Mouse (Mus musculus): Measurements from ENCODE around the gene 1500011B03Rik. TPM values are rescaled to one million over a fixed set of nuclear protein-coding genes. Genes with fewer than 3 reads are reported as not detected.

The 1500011B03Rik gene
- total RNA-seq, 2 experiments from 2014 or later, result 160 to 161 TPM

Small RNA genes lying within 50 kb of the gene (microRNA-seq; reads per million reads assigned to microRNA genes)
- gene Mir6240, result 5.2 to 6.8 reads per million in 2 experiments

Other genes starting within 250 kb of the 1500011B03Rik start
- 1 to 10 TPM; 1.4 to 2.1 TPM for gene Trpv4, start 165.0 kb downstream of the 1500011B03Rik start, total RNA-seq (2021)
- gene Gltp, start 132.5 kb downstream of the 1500011B03Rik start, total RNA-seq (2021), result 10 to 100 TPM; 21.6 to 22.4 TPM
- gene Tchp, start 115.7 kb downstream of the 1500011B03Rik start, total RNA-seq (2021), result 10 to 100 TPM; 11.2 to 12.3 TPM
- gene Ankrd13a, start 48.8 kb downstream of the 1500011B03Rik start, total RNA-seq (2021), result 10 to 100 TPM; 31.2 to 33.8 TPM
- 10 to 100 TPM; 39.2 to 49.6 TPM for gene Git2, start 48.0 kb downstream of the 1500011B03Rik start, total RNA-seq (2021)
- gene 4930519G04Rik, start 30.2 kb upstream of the 1500011B03Rik start, total RNA-seq (2021), result not detected
- gene Gm9936, start 35.2 kb upstream of the 1500011B03Rik start, total RNA-seq (2021), result 1 to 10 TPM in 1 of 2 experiments, under 1 TPM in 1; 0.74 to 1.2 TPM
- gene Oasl2, start 73.5 kb upstream of the 1500011B03Rik start, total RNA-seq (2021), result 1 to 10 TPM; 1.8 to 2.3 TPM
- gene Oasl1, start 99.8 kb upstream of the 1500011B03Rik start, total RNA-seq (2021), result under 1 TPM; 0.21 to 0.35 TPM
- 100 to 1,000 TPM; 207 to 236 TPM for gene 2210016L21Rik, start 118.7 kb upstream of the 1500011B03Rik start, total RNA-seq (2021)
- gene Hnf1a, start 147.6 kb upstream of the 1500011B03Rik start, total RNA-seq (2021), result not detected
- gene Sppl3, start 187.7 kb upstream of the 1500011B03Rik start, total RNA-seq (2021), result 10 to 100 TPM; 84.8 to 85.4 TPM